Comparison of ENCODE assay signal across 8 mouse cellular contexts in genomic region chr5:136115891-136116783, GRCm38 (mm10). TPM values are rescaled to one million over a fixed set of nuclear protein-coding genes. Genes with fewer than 3 reads are reported as not detected.
DNase-seq lines count a peak whose midpoint lies in the region; ATAC-seq lines count a peak whose summit lies in the region.

Gene Polr2j (plus strand): TSS chr5:136116631.

- 0 out of 2 replicates have a peak within 1 kb of the TSS, but pooled peaks have one; percentile 36 for H3K27ac ChIP-seq in intestine, embryonic 14.5 days (ENCODE audit: low read depth)

- H3K9me3 ChIP-seq in intestine, embryonic 14.5 days (ENCODE audit: control insufficient read depth, low read length), result no peaks in the 10 kb centered on the region

- ATAC-seq in intestine, embryonic 14.5 days (replicated peaks; ENCODE audit: low FRiP score, low TSS enrichment, low read depth), result peak; percentile 91

- 2% methylated on average over 42 of the region's 42 CpGs for WGBS in intestine, embryonic 14.5 days

- H3K27me3 ChIP-seq in intestine, embryonic 14.5 days (replicated peaks; ENCODE audit: control insufficient read depth, insufficient read depth, low read length), result no peaks in the 10 kb centered on the region

- peaks cover 18% of the 10 kb centered on the region for H3K36me3 ChIP-seq in intestine, embryonic 14.5 days (ENCODE audit: control insufficient read depth, insufficient read depth, low read length)

- H3K4me1 ChIP-seq in intestine, embryonic 14.5 days (replicated peaks; ENCODE audit: control insufficient read depth, insufficient read depth, low read length), result peaks cover 15% of the 10 kb centered on the region

- intact Hi-C loops in left cerebral cortex, postnatal 14 days (cut with DNase I), result loop anchor here (1.0 kb wide), 1 partner anchor 20 kb away; the partner anchor contains the start of genes Alkbh4 and Lrwd1

- H3K9ac ChIP-seq in intestine, embryonic 14.5 days (ENCODE audit: low read length), result peak within 1 kb of the TSS; percentile 80

- H3K4me3 ChIP-seq in intestine, embryonic 14.5 days (ENCODE audit: low read depth, low read length), result peak within 1 kb of the TSS; percentile 98

- peak; percentile 97 to 99 for DNase-seq in adrenal gland, adult (ENCODE audit: inconsistent age in 2 of 2, low spot score in 1 of 2)
- peak; percentile 99 for DNase-seq in embryo, embryonic 10.5 days (ENCODE audit: low spot score)
- peak; percentile 92 for DNase-seq in gastrocnemius, postnatal 25 days
- DNase-seq in intestine, embryonic 14.5 days (ENCODE audit: low spot score), result peak; percentile 99
- peak; percentile 97 to 98 for DNase-seq in left cerebral cortex, postnatal 14 days (ENCODE audit: low spot score in 2 of 2)
- DNase-seq in mesoderm, embryonic 11.5 days (ENCODE audit: low read depth, low spot score), result peak; percentile 97
- DNase-seq in right cerebral cortex, postnatal 36 days (ENCODE audit: low spot score in 2 of 2), result peak; percentile 94 to 96
- DNase-seq in yolk sac, embryonic 10.5 days (ENCODE audit: low spot score), result peak; percentile 95

- peak within 1 kb of the TSS; percentile 97 for H3K4me2 ChIP-seq in intestine, embryonic 14.5 days (ENCODE audit: low read length)

RNA-seq across cellular contexts. Expression of gene Polr2j, which starts in this region (rescaled TPM):
- 10 to 100 TPM; 55.1 to 58.7 TPM for total RNA-seq in gastrocnemius, postnatal 25 days (2021)
- 269 and 270 TPM in 2 replicates for polyA plus RNA-seq in intestine, embryonic 14.5 days (2014; fragmentation: Nextera tagmentation; extraction: Ambion mirVana)
- 10 to 100 TPM; 86.2 to 86.3 TPM for total RNA-seq in left cerebral cortex, postnatal 14 days (2021)

Comparison
In these comparisons a context has a peak if more than half of its experiments do, and no peak if none do; other contexts are left out.
1. Peak in every context shown above with its lines: DNase-seq, ATAC-seq, H3K4me3 ChIP-seq and H3K27ac ChIP-seq.